Mouse (Mus musculus): ENCODE data around the gene Llph. TPM values are rescaled to one million over a fixed set of nuclear protein-coding genes. Genes with fewer than 3 reads are reported as not detected.
"Not testable (repeated sequence)": the region's sequence is repeated elsewhere in the genome, so short reads cannot be mapped to it uniquely, and the experiment has no call there.

Llph gene
- polyA plus RNA-seq, 1 experiment from 2014 or later, result 47.8 TPM

DNA sequence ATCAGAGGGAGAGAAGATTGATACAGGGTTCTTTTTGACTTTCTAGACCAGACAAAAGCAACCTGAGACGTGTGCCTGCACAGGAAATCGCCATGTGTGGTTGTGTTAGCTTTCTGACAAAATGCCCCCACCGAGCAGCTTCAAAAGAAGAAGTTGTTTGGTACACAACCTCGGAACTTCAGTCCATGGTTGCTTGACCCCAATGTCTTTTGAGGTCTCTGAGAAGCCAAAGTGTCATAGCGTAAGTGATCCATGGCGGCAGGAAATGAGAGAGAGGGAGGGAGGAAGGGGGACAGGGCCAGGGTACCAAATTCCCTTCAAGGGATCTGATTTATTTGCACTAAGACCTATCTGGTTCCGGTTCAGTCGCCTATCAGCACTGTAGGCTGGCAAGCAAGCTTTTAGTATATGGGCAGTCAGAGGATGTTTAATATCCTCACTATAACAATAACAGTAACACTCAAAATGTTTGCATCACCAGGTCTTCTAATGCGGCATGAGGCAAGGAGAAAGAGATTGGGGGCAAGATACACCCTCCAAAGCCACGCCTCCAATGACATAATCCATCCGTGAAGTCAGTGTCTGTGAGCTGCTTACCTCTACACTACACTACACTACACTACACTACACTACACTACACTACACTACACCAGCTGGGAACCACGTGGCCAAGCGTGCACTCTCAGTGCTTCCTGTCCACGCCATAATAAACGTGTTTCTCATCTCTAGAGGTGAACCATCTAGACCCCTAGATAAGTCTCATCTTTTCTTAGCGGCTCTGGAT, 24.2 kb upstream of the Llph start:
- WGBS, result 67% methylated on average over 16 of the region's 16 CpGs
- Histone ChIP-seq H3K27me3 (ENCODE audit: insufficient read depth, poor library complexity, severe bottlenecking) (peaks cover 34% of the 10 kb centered on the region), H3K4me3 (peak overlapping the region; percentile 68; the same call in 1 of the 2 replicates), H3K9me3 (no peaks in the 10 kb centered on the region), H3K4me1 (peaks cover 8% of the 10 kb centered on the region), H3K36me3 (no peaks in the 10 kb centered on the region), H3K27ac (no peak overlapping the region)
- peak; percentile 66 for DNase-seq (ENCODE audit: low spot score)

- Histone ChIP-seq H3K9me3 (no peaks in the 10 kb centered on the region), H3K4me1 (peaks cover 8% of the 10 kb centered on the region), H3K4me3 (no peak overlapping the region), H3K27ac (no peak overlapping the region), H3K27me3 (ENCODE audit: insufficient read depth, poor library complexity, severe bottlenecking) (peaks cover 24% of the 10 kb centered on the region), H3K36me3 (no peaks in the 10 kb centered on the region)
- DNase-seq (ENCODE audit: low spot score), result no peak
- WGBS, result 76% methylated on average over 13 of the region's 13 CpGs
These were observed 22.2 kb upstream of the Llph start for GRCm38 (mm10) chr10:120204591-120205210.

DNA sequence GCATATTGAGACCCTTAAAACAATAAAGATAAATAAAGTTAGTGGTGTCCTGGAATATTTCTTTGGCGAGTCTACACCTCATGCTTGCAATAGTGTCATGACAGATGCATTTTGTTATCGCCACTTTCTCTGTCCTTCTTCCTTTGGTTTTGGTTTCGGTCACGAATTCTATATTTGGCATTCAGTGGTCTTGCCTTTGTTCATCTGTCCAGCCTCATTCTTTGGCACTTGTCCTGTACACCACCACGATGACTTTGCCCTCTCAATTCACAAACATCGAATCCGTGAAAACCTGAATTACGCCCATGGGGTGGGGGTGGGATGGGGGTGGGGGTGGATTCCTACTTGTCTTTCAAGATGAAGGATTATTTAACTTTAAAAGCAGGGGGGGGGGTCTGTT, 18.9 kb upstream of the Llph start:
- Histone ChIP-seq H3K27ac (no peak overlapping the region), H3K4me1 (no peaks in the 10 kb centered on the region), H3K9me3 (no peaks in the 10 kb centered on the region), H3K27me3 (ENCODE audit: insufficient read depth, poor library complexity, severe bottlenecking) (no peaks in the 10 kb centered on the region), H3K36me3 (peaks cover 11% of the 10 kb centered on the region; the same call in 1 of the 2 replicates), H3K4me3 (no peak overlapping the region)
- DNase-seq (ENCODE audit: low spot score), result no peak
- WGBS, result 82% methylated on average over 8 of the region's 8 CpGs

DNA sequence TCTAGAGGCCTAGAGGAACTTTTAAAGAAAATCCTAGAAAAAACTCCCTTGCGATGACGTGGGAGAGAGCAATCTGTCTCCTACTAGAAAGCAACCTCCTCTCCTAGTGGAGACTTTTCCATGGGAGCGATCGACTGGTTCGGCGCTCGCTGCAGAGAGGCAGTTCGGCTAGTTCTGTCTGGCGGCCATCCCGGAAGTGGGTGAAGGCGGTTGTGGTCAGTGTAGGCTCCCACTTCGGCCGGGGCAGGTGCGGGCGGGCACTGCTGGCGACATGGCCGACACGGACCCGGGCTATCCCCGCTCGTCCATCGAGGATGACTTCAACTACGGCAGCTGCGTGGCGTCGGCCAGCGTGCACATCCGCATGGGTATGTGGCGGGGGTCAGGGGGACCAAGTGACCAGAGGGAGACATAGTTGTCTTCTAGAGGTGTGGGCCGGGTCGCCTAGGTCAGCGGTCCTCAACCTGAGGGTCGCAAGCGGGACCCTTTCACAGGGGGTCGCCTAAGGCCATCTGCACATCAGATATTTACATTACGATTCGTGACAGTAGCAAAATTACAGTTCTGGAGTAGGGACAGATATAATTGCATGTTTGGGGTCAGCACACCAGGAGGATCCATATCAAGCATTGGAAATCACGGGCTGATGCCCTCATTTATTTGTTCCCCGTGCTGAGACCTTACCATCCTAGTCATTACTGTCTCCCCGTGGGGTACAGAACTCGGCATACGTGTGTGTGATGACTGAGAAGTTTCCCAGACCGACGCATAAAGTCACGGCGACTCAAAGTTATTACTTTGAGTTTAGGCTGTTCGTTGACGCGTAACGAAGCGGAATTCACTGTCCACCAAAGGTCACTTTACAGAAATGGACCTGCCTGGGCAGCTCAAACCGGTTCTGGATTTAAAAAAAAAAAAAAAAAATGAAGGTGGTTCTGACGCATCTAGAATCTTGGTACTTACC, 18.0 kb upstream of the Llph start:
- Histone ChIP-seq H3K27ac (peak overlapping the region; percentile 83), H3K36me3 (peaks cover 11% of the 10 kb centered on the region; the same call in 1 of the 2 replicates), H3K4me1 (no peaks in the 10 kb centered on the region), H3K27me3 (ENCODE audit: insufficient read depth, poor library complexity, severe bottlenecking) (no peaks in the 10 kb centered on the region), H3K9me3 (no peaks in the 10 kb centered on the region), H3K4me3 (peak overlapping the region; percentile 73)
- peak; percentile 94 for DNase-seq (ENCODE audit: low spot score)
- 5% methylated on average over 53 of the region's 53 CpGs for WGBS

DNA sequence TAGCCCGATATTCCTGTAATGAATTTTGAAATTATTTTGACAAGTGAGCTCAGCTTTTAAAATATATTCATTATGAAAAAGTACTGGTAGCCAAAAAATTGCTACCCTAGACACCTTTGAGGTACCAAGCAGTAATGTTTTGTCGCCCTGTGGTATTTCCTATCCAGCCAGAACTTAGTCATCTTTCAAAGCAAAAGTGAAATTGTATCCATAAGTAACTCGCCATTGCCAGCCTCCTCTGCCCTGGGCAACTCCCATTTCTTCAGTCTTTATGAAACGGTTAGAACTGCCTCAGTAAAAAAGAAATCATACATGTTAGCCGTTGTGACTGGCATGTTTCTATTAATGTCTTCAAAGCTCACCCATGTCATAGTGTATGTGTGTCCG, 17.3 kb upstream of the Llph start:
- WGBS, result 70% methylated on average over 6 of the region's 6 CpGs
- Histone ChIP-seq H3K27ac (no peak overlapping the region), H3K4me3 (peak overlapping the region; percentile 73), H3K4me1 (no peaks in the 10 kb centered on the region), H3K27me3 (ENCODE audit: insufficient read depth, poor library complexity, severe bottlenecking) (no peaks in the 10 kb centered on the region), H3K9me3 (no peaks in the 10 kb centered on the region), H3K36me3 (peaks cover 11% of the 10 kb centered on the region; the same call in 1 of the 2 replicates)
- no peak for DNase-seq (ENCODE audit: low spot score)

DNA sequence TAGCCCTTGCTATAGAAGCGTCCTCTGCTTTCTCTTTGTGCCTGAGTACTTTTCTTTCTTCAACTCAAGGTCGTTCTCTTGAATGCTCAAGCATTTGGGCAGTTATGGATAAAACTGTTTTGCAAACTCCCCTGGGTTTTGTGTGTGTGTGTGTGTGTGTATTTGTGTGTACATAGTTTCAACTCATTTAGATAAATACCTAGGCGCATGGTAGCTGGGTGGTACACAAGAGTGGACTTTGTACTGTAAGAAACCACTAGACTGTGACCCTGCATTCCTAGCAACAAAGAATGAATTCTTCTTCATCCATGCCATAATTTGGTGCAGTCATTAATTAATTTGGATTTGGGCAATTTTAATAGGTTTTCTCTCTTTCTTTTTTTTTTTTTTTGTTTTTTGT, 16.8 kb upstream of the Llph start:
- Histone ChIP-seq H3K9me3 (no peaks in the 10 kb centered on the region), H3K36me3 (peaks cover 11% of the 10 kb centered on the region; the same call in 1 of the 2 replicates), H3K4me3 (no peak overlapping the region), H3K27ac (no peak overlapping the region), H3K4me1 (no peaks in the 10 kb centered on the region), H3K27me3 (ENCODE audit: insufficient read depth, poor library complexity, severe bottlenecking) (no peaks in the 10 kb centered on the region)
- 86% methylated on average over 3 of the region's 3 CpGs for WGBS
- no peak for DNase-seq (ENCODE audit: low spot score)

DNA sequence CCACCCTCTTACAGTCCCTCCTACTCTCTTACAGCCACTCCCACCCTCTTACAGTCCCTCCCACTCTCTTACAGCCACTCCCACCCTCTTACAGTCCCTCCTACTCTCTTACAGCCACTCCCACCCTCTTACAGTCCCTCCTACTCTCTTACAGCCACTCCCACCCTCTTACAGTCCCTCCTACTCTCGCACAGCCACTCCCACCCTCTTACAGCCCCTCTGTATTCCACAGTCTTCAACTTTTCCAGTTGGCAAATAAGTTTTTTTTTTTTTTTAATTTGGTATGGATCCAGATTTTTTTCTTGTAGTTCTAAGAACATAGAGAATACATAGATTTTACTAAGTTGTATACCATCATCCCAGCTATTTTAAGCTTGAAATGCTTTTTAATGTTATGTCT, 9.8 kb upstream of the Llph start:
- not testable (repeated sequence) for H3K27ac ChIP-seq; DNase-seq (ENCODE audit: low spot score); H3K9me3 ChIP-seq; H3K4me3 ChIP-seq; H3K4me1 ChIP-seq; H3K27me3 ChIP-seq (ENCODE audit: insufficient read depth, poor library complexity, severe bottlenecking)
- 82% methylated on average over 1 of the region's 1 CpGs for WGBS
- H3K36me3 ChIP-seq, result peaks cover 22% of the 10 kb centered on the region

GRCm38 (mm10) chr10:120218996-120219395, 7.9 kb upstream of the Llph start:
- Histone ChIP-seq H3K4me1 (no peaks in the 10 kb centered on the region), H3K27me3 (ENCODE audit: insufficient read depth, poor library complexity, severe bottlenecking) (no peaks in the 10 kb centered on the region), H3K36me3 (peaks cover 25% of the 10 kb centered on the region), H3K4me3 (no peak overlapping the region), H3K9me3 (no peaks in the 10 kb centered on the region), H3K27ac (no peak overlapping the region)
- DNase-seq (ENCODE audit: low spot score), result no peak
- 89% methylated on average over 10 of the region's 10 CpGs for WGBS

- H3K36me3 ChIP-seq, result peaks cover 28% of the 10 kb centered on the region
- H3K27me3 ChIP-seq (ENCODE audit: insufficient read depth, poor library complexity, severe bottlenecking), result no peaks in the 10 kb centered on the region
- H3K4me1 ChIP-seq, result no peaks in the 10 kb centered on the region
- H3K9me3 ChIP-seq, result no peaks in the 10 kb centered on the region
- no peak overlapping the region for H3K27ac ChIP-seq
- no peak for DNase-seq (ENCODE audit: low spot score)
- H3K4me3 ChIP-seq, result no peak overlapping the region
- 77% methylated on average over 14 of the region's 14 CpGs for WGBS
These were observed 7.1 kb upstream of the Llph start for GRCm38 (mm10) chr10:120219578-120220359.

GRCm38 (mm10) chr10:120220776-120221175, 6.1 kb upstream of the Llph start:
- Histone ChIP-seq H3K27ac (no peak overlapping the region), H3K36me3 (peaks cover 24% of the 10 kb centered on the region), H3K27me3 (ENCODE audit: insufficient read depth, poor library complexity, severe bottlenecking) (no peaks in the 10 kb centered on the region), H3K9me3 (no peaks in the 10 kb centered on the region), H3K4me3 (no peak overlapping the region), H3K4me1 (no peaks in the 10 kb centered on the region)
- WGBS, result 81% methylated on average over 7 of the region's 7 CpGs
- DNase-seq (ENCODE audit: low spot score), result peak; percentile 36

- no peak overlapping the region for H3K4me3 ChIP-seq
- DNase-seq (ENCODE audit: low spot score), result no peak
- peaks cover 34% of the 10 kb centered on the region for H3K36me3 ChIP-seq
- H3K4me1 ChIP-seq, result peaks cover 12% of the 10 kb centered on the region
- whole genome bisulfite sequencing, result 36% methylated on average over 5 of the region's 5 CpGs
- no peak overlapping the region for H3K27ac ChIP-seq
- no peaks in the 10 kb centered on the region for H3K27me3 ChIP-seq (ENCODE audit: insufficient read depth, poor library complexity, severe bottlenecking)
- no peaks in the 10 kb centered on the region for H3K9me3 ChIP-seq
These were observed 4.8 kb downstream of the Llph start for GRCm38 (mm10) chr10:120231718-120232117.
